Mouse (Mus musculus) layer of hippocampus, postnatal 25 days (tissue): ENCODE results near the gene Tmem178. TPM values are rescaled to one million over a fixed set of nuclear protein-coding genes. Genes with fewer than 3 reads are reported as not detected.

Experiments used
- DNase-seq, 2 experiments: peaks; one replicate each; pipeline ENCODE4 v3.0.0; 2022; ENCODE audit warnings: mixed read lengths in 2 of 2, low spot score in 1 of 2; ENCODE audit errors: extremely low spot score in 1 of 2
- total RNA-seq, 2 experiments: library from RNA; stranded (reverse); gene quantifications; 2 replicates each; pipeline ENCODE4 v1.2.3; 2021

Gene Tmem178
- 100 to 1,000 TPM; 102 to 109 TPM for total RNA-seq

GRCm38 (mm10) chr17:80944530-80945198 is at the start of gene Tmem178:
Tmem178 (plus strand) TSS chr17:80944632.
- peak in 1 of 2 experiments; percentile 51 for DNase-seq

GRCm38 (mm10) chr17:80896481-80896880 is 48.0 kb upstream of the Tmem178 start:
- DNase-seq = no peak

GRCm38 (mm10) chr17:80897709-80898440 is 46.6 kb upstream of the Tmem178 start:
- no peak for DNase-seq

GRCm38 (mm10) chr17:80899513-80900199 is 44.8 kb upstream of the Tmem178 start:
- DNase-seq = no peak

- no peak for DNase-seq
Measured at GRCm38 (mm10) chr17:80900200-80900520, 44.3 kb upstream of the Tmem178 start.

- no peak for DNase-seq
Measured at GRCm38 (mm10) chr17:80901885-80902284, 42.5 kb upstream of the Tmem178 start.

GRCm38 (mm10) chr17:80903121-80903875 is 41.1 kb upstream of the Tmem178 start:
- no peak for DNase-seq

GRCm38 (mm10) chr17:80904061-80904460 is 40.4 kb upstream of the Tmem178 start:
- DNase-seq = no peak

GRCm38 (mm10) chr17:80915666-80916065 is 28.8 kb upstream of the Tmem178 start:
- DNase-seq = no peak

- DNase-seq = no peak
Measured at GRCm38 (mm10) chr17:80919261-80919660, 25.2 kb upstream of the Tmem178 start.

- peak in 1 of 2 experiments; percentile 24 for DNase-seq
Measured at GRCm38 (mm10) chr17:80921286-80922134, 22.9 kb upstream of the Tmem178 start.

GRCm38 (mm10) chr17:80925554-80925953 is 18.9 kb upstream of the Tmem178 start:
- DNase-seq = no peak

GRCm38 (mm10) chr17:80927151-80927550 is 17.3 kb upstream of the Tmem178 start:
- no peak for DNase-seq

- no peak for DNase-seq
Measured at GRCm38 (mm10) chr17:80932716-80933115, 11.7 kb upstream of the Tmem178 start.

GRCm38 (mm10) chr17:80933401-80934029 is 10.9 kb upstream of the Tmem178 start:
- no peak for DNase-seq

- DNase-seq = no peak
Measured at GRCm38 (mm10) chr17:80935807-80936519, 8.5 kb upstream of the Tmem178 start.

- DNase-seq = no peak
Measured at GRCm38 (mm10) chr17:80936521-80936920, 7.9 kb upstream of the Tmem178 start.

GRCm38 (mm10) chr17:80939833-80940232 is 4.6 kb upstream of the Tmem178 start:
- no peak for DNase-seq

- no peak for DNase-seq
Measured at GRCm38 (mm10) chr17:80941857-80942256, 2.6 kb upstream of the Tmem178 start.
